Mouse (Mus musculus): ENCODE measurements around the gene Ttbk1.
A peak's percentile ranks its signal among the peaks of the same experiment; 100 is the strongest.
"Not testable (repeated sequence)": the region's sequence is repeated elsewhere in the genome, so short reads cannot be mapped to it uniquely, and the experiment has no call there.

Ttbk1 gene

DNA sequence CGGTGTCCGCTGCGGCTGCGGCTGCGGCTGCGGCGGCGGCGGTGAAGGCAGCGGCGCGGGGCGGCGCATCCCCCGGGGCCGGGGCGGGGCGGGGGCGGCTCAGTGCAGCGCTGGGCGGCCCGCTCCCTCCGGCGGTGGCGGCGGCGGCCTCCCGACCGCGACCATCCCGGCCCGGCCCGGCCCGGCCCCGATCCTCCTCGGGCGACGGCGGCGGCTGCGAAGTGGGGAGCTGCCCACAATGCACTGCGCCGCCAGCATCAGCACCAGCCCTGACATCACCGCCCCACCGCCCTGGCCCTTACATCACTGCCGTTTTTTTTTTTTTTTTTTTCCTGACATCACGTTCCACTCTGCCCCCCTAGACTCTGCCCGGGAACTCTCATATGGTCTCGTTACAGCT, at the start of gene Ttbk1:
Ttbk1 (minus strand) TSS at position 245 of the 400 bp plus-strand sequence.
- DNase-seq (ENCODE audit: low spot score), result no peak

DNA sequence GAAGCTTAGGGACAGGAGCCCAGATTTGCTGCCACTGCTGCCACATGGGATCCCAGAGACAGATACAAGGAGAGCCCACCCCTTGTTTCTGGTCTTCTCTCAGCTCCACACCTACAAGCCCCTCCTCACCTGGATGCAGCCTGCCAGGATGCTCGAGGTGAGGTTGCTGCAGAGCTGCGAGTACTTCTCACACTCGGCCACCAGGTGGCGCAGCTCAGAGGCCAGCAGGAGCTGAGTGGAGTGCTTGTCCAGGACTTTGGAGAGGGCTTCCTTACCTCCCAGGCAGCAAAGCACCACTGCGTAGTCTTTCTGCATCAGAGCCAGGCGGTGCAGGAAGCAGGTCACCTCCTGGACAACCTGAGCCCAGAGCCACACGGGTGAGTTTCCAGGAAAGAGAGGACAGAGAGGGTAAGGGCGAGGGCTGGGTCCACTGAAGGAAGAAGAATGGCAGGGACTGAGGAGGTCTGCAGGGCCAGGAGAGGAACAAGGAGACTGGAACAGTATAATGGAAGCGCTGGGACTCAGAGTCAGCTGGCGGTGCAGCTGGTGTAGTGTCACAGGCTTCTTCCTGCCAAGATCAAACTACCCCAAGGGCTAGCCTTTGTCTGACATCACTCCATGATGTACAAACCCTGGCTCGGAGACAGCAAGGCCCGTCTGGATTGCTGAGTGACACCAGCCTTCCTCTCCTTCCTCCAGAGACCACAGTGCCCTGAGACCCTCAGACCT, 38.3 kb upstream of the Ttbk1 start:
- DNase-seq (ENCODE audit: low spot score), result no peak

DNA sequence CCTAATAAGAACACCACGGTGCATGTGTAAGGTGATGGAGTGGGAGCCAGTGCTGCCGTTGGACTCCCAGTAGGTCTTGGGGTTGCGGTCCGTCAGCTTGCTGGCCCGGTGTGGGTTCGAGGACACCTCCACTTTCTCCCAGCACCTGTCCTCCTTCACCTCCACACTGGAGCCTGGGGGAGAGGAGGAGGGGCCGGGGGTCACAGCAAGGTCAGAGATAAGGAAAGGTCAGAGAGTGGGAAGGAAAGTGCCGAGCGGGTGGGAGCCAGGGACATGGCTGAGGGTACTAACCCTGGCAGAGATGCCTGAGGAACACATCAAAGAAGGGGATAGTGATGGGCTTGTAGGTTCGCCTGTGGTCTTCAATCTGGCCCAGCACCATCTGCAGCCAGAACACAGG, 37.6 kb upstream of the Ttbk1 start:
- no peak for DNase-seq (ENCODE audit: low spot score)

DNA sequence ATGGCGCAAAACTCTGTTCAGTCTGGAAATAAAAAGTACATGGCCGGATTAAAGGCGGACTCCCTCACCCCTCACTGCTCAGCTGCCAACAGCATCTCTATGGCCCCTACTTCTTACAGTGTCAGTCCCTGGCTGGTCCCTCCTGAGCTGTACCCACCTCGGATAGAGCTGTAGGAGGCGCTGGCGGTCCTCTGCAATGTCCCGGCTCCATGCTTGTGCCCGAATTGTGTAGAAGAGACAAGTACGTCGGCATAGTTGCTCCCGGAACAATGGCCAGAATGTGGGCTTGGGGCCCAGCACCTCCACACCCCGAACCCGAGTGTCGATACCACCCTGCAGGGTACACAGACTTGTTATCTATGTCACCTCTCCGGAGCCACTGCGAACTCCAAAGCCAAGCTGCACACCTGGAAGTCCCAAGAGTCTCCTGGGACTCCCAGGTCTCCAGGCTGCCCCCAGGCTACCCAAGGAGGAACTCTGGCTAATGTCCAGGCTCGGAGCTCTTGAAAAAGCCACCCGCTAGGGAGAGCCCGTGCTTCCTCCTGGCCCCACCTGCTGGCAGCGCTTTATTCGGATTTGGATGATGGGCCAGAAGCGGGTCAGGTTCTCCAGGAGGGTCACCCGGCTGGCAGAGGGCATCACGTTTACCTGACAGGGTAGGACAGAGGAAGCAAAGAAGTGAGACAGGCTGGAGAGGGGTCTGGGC, 34.6 kb upstream of the Ttbk1 start:
- no peak for DNase-seq (ENCODE audit: low spot score)

DNA sequence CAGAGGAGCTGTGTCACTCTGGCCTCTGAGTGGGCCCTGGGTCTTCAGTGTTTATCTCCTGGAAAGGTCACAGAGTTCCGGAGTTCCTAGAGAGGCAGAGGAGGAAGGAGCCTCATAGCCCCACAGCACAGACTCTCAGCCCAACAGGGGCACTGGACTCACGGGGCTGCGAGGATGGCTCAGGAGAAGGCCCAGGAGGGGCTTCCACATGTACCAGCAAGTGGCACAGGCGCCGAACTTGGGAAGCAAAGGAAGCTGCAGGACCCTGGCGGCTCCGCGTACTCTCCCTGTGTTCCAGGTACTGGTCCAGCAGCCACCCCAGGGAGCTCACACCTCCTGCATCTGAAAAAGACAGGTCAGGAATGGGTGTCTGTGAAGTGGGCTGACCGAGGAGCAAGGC, 33.7 kb upstream of the Ttbk1 start:
- DNase-seq (ENCODE audit: low spot score), result no peak

DNA sequence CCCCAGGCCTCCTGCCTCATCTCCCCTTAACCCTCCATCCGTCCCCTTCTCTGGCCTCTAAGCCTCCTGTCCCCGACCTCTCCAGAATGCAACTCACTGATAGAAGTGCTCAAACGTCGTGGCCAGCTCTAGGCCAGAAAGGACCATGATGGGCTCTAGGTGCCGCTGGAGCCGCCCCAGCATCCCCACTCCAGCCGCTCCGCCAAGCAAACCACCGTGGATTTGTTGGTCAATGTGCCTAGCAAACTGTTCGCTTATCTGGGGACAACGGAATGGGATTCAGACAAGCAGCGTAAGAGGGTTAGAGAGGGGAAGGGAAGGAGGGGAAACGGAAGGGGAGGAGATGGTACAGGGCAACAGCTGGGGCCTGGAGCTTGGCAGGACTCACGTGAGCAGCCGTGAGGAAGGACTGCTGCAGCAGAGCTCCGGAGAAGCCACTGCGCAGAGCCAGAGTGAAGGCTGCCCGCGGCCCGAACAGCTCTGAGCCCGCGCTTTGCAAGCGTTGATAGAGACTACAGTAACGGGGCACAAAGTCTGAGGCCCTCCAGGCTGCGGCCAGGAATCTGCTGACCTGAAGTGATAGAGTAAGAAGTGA, 33.0 kb upstream of the Ttbk1 start:
- no peak for DNase-seq (ENCODE audit: low spot score)

DNA sequence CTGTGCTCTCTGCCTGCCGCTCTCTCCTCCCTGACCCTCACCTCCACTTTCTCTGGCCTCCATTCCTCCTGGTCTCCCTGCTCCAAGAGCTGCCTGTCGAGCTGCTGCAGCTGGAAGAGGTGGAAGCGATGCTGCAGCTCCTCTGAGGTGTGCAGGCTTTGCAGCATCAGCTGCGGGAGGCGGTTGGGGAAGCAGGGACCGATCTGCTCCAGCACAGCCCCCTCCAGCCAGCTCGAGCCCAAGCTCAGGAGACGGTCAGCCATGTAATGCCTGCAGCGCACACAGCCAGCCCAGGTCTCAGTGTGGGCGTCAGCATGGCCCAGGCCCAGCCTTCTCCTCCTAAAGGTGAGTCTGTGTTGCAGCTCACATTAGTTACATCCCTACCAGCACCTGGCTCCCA, 32.5 kb upstream of the Ttbk1 start:
- no peak for DNase-seq (ENCODE audit: low spot score)

DNA sequence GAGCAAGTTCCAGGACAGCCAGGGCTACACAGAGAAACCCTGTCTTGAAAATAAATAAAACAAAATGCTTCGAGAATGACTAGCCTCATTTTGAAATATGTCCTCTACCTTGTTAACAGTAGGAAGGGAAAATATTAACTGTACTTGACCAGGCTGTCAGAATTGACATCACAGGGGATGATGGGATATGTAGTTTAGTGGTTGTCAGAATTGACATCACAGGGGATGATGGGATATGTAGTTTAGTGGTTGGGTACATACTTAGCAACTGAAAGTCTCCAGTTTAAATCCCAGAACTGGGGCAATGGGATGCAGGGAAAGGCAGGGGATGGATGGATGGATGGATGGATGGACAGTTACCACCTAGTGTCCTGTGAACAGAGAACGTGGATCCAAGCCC, 25.9 kb upstream of the Ttbk1 start:
- DNase-seq (ENCODE audit: low spot score), result no peak

DNA sequence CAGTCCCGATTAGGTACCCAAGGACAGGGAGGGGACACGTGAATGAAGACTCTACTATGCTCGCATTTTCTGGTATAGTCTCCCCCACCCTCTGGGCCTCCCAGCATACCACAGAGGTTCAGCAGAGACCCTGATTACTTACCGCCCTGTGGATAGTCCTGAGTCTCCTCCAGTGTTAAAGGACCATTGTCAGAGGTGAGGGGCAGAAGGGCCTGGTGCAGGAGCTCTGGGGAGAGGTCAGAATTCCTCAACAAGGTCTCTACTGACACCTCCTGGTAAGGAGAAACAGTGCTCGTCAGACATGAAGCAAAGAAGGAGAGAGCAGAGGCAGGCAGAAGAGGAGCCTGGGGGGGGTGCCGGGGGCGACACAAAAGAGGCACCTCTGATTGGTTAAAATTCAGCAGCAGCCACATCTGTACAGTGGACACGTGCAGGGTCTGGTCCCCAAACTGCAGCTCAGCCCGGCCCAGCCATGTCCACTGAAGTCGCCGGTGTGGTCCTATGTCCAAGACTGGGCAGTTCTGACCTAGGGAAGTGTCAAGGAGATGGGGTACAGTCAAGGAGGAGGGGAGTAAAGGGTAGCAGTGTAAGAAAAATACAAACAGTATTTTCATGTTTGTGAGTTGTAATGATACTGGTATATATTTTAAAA, 23.7 kb upstream of the Ttbk1 start:
- no peak for DNase-seq (ENCODE audit: low spot score)

DNA sequence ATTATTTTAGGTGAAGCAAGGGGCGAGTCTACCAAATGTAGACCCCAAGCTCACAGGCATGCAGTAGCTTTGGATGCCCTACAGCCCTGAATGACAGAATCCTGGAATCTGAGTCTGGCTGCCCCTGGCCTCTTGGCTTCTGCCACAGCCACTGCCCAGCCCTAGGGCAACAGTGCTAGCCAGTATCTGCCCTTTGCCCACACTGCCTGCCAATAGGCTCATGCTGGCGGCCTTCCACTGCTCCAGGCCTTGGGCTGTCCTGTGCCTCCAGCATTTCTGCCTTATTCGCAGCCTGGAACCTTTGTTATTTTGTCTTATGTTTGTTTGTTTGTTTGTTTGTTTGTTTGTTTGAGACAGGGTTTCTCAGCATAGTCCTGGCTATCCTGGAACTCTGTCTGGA, 18.1 kb upstream of the Ttbk1 start:
- no peak for DNase-seq (ENCODE audit: low spot score)

DNA sequence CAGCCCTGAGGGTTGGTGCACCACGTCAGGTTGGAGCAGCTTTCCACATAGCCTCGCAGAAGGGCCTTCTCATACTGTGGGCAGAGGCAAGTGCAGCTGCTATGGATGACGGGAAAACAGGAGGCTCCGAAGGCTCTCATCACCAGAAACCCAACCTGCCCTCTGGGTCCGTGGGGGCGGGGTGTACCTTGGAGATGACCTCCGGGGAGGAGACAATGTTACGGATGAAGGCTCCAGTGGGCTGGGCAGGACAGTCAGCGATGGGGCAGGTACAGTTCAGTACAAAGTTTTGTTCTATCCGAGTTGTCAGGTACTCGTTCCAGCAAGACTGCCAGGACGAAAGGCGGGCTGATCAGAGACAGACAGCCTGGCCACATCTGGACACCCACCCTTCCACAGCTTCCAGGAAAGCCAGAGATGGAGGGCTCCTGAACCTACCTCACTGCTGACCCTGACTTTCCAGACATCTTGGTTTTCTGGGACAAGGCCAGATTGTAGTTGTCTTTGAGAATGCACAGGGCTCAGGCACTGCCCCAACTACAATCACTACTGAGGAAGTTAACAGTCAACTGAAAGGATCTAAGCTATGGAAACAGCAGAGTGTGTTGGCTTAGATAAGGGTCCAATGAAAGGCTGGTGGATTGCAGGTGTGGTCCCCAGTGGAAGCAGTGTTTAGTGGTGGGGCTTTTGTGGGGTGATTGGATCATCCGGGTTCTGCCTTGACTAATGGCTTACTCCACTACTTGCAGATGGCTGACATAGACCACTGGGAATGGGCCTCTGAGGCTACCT, 16.6 kb upstream of the Ttbk1 start:
- DNase-seq (ENCODE audit: low spot score), result no peak

DNA sequence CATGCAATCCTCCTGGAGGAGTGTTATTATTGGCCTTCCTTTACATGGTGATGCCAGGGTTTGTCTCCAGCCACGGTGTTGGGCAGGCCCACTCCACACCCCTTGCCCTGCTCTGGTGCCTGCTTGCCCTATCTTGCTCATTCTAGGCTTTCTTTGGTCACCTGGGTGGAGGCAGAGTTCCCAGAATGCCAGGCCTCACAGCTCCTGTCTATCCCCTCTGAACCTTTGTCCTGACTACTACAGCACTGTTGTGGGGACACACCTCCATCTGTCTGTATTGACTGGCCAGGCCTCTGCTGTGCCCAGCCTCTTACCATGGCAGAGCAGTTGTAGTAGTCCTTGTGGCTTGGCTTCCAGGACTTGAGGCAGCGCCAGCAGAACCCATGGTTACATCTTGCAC, 15.3 kb upstream of the Ttbk1 start:
- DNase-seq (ENCODE audit: low spot score), result no peak

DNA sequence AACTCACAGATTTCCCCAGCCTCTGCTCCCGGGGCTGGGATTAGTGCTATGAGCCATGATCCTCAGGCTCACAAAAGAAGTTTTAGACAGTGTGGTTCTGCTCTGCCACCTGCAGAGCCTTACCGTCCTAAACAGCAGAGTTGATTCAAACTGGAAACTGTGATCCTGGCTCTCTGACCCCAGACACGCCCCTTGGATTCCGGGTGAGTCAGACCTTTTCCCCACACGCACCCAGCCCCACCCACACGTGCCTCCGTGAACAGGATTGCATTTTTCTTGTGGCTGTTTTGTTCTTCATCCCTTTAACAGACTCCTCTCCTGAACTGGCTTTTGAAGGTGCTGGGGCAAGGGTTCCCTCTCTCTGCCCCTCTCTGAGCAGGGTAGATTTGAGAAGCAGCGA, 10.5 kb upstream of the Ttbk1 start:
- DNase-seq (ENCODE audit: low spot score), result no peak

DNA sequence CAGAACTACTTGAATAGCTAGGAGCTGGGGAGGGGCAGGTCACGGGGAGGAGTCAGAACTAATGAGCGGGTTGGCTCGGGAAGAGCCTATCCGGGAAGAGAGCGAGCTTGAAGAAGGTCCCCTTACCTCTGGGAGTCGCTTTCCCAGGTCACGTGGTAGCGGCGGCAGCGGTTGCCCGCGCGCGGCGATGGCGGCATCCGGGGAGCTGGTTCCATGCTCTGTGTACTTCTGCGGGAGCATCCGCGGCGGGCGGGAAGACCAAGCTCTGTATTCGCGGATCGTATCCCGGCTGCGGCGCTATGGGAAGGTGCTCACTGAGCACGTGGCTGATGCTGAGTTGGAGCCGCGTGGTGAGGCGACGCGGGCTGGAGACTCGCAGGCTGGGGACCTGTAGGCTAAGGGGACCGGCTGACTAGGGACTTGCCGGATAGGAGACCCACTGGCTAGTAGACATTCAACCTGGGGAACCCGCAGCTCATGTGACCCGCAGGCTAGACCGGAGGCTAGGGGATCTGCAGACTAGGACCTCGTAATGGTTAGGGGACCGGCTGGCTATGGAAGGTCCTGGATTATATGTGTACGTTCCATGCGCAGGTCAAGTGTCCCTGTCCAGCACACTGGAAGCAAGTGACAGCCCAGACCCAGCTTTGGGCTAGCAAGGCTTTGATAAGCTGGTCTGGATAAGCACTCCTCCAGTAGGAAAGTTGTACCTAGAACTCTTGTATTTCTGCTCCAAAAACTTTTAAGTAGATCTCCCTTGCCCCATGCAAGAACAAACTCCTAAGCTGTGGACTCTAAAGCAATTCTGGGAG, 9.4 kb upstream of the Ttbk1 start, which contains the start of gene Dnph1:
Dnph1 (plus strand) TSS at position 89 of the 812 bp plus-strand sequence.
- peak; percentile 39 for DNase-seq (ENCODE audit: low spot score)

DNA sequence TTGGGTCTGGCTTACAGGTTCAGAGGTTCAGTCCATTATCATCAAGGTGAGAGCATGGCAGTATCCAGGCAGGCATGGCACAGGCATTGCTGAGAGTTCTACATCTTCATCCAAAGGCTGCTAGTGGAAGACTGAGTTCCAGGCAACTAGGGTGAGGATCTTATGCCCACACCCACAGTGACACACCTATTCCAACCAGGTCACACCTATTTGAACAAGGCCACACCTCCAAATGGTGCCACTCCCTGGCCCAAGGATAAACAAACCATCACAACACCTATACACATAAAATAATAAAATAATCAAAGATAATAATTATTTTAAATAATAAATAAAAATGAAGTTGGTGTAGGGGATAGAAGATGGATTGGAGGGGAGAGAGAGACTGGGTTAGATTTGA, 8.6 kb upstream of the Ttbk1 start:
- DNase-seq (ENCODE audit: low spot score), result not testable (repeated sequence)

DNA sequence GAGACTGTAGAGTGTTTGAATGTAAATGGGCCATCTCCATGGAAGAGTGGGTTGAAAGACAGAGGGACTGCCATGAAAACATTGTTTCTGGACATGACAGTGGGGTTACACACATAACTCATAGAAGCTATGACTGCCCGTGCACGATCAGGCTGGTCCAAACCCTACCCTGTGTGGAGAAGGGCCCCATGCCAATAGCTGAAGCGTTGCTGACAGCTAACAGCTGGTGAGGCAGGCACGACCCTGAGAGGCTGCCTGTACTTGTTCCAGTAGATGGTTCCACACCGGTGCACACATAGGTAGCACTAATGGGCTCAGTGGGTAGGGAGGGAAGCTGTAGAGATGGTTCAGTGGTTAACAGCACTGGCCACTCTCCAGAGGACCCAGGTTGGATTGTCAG, 8.0 kb upstream of the Ttbk1 start:
- DNase-seq (ENCODE audit: low spot score), result no peak

DNA sequence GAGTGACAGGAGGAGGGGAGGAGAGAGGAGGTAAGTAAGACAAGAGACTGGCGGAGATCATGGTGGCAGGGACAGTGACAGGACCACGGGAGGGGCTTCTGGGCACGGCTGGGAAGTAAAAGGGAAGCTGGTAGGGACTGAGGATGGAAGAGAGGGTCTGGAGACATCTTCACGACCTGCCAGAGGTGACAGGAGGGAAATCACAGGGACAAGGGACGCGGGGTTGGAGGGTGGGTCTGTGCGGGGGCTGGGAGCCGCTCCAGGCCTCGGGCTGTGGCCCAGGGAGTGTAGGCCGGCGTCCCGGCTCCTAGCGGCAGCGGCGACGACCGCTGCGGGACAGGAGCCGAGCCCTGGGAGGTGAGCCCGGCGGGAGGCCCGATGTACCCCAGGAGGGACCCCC, 480 bp downstream of the Ttbk1 start:
- DNase-seq (ENCODE audit: low spot score), result no peak

DNA sequence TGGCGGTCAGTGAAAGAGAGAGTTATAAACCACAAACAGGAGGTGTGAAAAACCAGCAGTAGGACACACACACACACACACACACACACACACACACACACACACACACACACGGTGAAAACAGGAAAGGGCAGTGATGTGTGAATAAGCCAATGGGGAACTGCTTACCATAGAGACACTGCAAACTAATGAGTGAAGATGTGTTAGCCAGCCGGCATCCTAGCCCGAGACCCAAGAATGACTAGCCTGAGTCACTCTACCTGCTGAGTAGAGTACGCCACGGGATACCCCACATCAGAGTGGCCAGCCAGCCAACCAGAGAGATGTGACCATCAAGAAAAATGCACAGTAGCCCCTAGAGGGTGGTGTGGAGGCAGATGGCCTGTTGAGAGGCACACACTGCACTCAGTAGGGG, 3.0 kb downstream of the Ttbk1 start:
- no peak for DNase-seq (ENCODE audit: low spot score)

DNA sequence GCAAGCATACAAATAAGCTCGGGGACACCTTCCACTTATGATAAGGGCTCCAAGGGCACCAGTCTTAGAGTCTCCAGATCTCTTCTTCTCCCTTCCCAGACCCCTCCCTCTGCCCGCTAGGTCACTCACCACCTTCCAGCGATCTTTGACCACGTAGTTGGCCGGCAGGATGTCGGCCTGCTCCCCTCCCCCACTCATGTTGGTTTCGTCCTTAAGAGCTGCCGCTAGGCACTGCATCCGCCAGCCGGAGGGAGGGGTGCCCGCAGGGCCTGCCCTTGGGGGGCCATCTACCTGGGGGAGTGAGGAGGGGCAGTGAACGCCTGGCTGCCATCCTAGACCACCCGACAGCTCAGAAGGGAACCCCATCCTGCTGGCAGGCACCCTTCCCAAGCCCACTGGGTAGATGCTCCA, 3.4 kb downstream of the Ttbk1 start:
- DNase-seq (ENCODE audit: low spot score), result no peak

DNA sequence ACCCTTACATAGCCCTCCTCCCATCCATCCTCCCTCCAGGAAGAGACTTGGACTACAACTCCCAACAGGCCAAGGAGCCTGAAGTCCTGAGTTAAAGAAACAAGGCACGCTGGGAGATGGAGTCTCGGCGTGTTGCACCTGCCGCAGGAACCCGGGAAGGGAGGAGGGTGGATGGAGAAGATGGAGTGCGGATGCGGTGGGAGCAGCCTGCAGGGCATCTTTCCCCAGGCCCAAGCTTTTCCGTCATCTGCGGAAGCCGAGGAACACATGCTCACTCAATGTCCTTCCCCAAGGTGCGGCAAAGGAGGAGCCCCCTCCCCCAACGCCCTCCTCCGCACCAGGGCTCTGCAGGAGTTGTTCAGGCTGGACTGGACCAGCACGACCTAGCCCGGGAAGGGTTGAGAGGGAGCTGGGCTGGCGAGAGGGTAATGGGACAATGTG, 3.9 kb downstream of the Ttbk1 start:
- DNase-seq (ENCODE audit: low spot score), result no peak

DNA sequence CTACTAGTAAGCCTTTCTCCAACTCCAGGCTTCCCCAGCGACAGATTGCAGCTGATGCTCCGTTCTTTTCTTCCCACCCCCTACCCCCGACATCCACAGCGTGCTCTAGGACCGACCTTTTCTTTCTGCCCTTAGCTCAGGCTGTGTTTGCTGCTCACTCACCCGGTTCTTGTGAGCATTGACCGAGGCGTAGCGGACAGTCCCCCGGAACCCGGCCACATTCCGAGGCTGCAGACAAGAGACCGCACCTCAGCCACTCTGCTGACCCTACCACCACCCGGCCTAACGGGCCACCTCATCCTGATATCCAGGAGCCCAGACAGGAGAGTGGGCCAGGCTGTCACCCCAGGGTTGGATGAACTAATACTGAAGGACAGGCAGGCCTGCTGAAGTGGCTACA, 10.2 kb downstream of the Ttbk1 start:
- DNase-seq (ENCODE audit: low spot score), result no peak

All from layer of hippocampus, adult 9-10 months (tissue).